Mouse (Mus musculus) cerebellum, adult 2 months (tissue): ENCODE measurements around the gene Rbks.

Experiments used
- CTCF ChIP-seq: fragments of 200-500 bp; IDR thresholded peaks from 2 replicates; pipeline ENCODE4 v1.5.1; 2011; ENCODE audit warnings: low read depth, mild to moderate bottlenecking, control low read depth, low read length, moderate library complexity, borderline replicate concordance; ENCODE audit not compliant: insufficient read depth
- POLR2A ChIP-seq: fragments of 200-500 bp; IDR thresholded peaks from 2 replicates; pipeline ENCODE4 v1.6.1; 2011; ENCODE audit warnings: low read length, control low read depth, borderline replicate concordance; ENCODE audit not compliant: insufficient read depth

GRCm38 (mm10) chr5:31630064-31630463, 67.4 kb downstream of the Rbks start:
- no peak for TF ChIP-seq CTCF
- TF ChIP-seq POLR2A: no peak
